Mouse (Mus musculus): Measurements from ENCODE around the gene Enho.

Gene Enho

DNA sequence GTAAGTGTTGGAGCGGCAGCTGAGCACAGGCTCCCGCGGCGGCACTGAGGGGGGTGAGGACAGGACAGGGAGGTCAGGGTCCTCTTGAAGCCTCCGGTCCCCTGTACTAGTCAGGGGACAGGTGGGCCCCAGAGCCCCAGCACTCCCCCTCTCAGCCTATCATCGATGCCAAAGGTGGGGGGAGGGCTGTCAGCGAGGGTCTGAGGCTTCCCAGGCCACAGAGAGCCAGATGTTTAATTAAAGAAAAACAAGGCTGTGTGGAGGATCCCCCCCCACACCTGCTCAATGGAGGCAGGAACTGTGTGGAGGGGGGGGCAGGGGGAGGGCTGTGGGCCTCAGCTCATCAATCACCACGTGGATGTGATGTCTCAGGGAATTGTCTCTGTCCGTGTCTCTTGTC is 23.5 kb upstream of the Enho start:
- DNase-seq (ENCODE audit: low read depth, low spot score) = no peak

- no peak for DNase-seq (ENCODE audit: low read depth, low spot score)
These were observed 22.6 kb upstream of the Enho start for GRCm38 (mm10) chr4:41662723-41663122.

GRCm38 (mm10) chr4:41660851-41661430 is 20.8 kb upstream of the Enho start:
- no peak for DNase-seq (ENCODE audit: low read depth, low spot score)

DNA sequence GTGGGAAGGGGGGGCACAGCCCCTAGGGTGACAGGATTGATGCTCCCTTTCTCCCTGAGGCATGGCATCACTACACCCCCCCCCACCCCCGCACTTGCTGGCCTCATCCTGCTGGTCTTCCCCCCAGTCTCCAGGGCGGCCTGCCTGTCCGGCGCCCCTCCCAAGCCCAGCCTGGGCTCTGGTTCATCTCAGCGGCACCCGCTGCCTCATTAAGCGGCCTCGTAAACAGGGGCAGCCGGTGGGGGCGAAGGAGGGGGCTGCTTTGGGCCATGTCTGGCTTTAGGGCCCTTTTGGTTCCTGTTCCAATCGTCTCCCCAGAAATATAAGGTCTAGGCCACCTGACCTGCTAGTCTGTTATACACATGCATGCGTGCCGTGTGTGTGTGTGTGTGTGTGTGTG is 19.4 kb upstream of the Enho start:
- DNase-seq (ENCODE audit: low read depth, low spot score) = no peak

- DNase-seq (ENCODE audit: low read depth, low spot score) = no peak
These were observed 18.7 kb upstream of the Enho start for GRCm38 (mm10) chr4:41658566-41659384.

GRCm38 (mm10) chr4:41655525-41655924 is 15.4 kb upstream of the Enho start:
- no peak for DNase-seq (ENCODE audit: low read depth, low spot score)

GRCm38 (mm10) chr4:41654217-41654616 is 14.1 kb upstream of the Enho start:
- peak; percentile 40 for DNase-seq (ENCODE audit: low read depth, low spot score)

DNA sequence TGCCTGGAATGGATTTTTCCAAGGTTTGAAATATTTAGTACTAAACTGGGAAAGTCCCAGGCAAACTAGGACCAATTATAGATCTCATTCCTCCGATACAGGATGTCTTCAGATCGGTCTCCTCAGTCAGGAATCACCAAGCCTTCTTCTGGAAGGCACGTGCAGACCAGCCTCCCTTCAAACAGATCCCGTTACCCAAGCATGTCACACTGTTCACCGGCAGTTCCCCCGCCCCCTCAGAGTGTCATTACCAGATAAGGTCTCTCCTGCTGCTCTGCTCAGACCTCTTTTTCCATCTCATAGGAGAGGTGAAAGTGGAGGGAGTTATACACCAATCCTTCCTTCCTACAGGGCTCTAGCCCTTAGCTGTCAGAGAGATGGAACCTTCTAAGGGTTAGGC is 13.6 kb upstream of the Enho start:
- DNase-seq (ENCODE audit: low read depth, low spot score) = no peak

GRCm38 (mm10) chr4:41653296-41653695 is 13.2 kb upstream of the Enho start:
- DNase-seq (ENCODE audit: low read depth, low spot score) = peak; percentile 54

GRCm38 (mm10) chr4:41648627-41649026 is 8.5 kb upstream of the Enho start:
- no peak for DNase-seq (ENCODE audit: low read depth, low spot score)

DNA sequence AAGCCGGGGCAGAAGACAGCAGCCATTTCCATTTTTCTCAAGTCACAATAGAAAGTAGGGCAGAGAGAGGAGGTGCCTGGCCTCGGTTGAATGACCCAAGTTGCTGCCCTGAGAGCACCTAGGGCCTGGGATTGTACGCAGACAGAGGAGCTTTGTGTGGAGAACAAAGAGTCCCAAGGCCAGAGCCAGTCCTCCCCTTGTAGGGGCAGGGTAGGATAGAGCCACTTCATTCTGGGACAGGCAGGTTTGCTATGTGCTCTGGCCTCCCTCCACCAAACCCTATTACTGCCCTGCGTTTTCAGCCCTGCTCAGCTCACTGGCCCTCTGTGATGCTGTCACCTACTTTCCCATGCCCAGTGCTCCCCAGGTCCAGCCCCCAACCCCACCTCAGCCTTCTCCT is 8.0 kb upstream of the Enho start:
- no peak for DNase-seq (ENCODE audit: low read depth, low spot score)

GRCm38 (mm10) chr4:41645488-41645887 is 5.4 kb upstream of the Enho start:
- no peak for DNase-seq (ENCODE audit: low read depth, low spot score)

- no peak for DNase-seq (ENCODE audit: low read depth, low spot score)
These were observed 1.2 kb upstream of the Enho start for GRCm38 (mm10) chr4:41641199-41641822.

DNA sequence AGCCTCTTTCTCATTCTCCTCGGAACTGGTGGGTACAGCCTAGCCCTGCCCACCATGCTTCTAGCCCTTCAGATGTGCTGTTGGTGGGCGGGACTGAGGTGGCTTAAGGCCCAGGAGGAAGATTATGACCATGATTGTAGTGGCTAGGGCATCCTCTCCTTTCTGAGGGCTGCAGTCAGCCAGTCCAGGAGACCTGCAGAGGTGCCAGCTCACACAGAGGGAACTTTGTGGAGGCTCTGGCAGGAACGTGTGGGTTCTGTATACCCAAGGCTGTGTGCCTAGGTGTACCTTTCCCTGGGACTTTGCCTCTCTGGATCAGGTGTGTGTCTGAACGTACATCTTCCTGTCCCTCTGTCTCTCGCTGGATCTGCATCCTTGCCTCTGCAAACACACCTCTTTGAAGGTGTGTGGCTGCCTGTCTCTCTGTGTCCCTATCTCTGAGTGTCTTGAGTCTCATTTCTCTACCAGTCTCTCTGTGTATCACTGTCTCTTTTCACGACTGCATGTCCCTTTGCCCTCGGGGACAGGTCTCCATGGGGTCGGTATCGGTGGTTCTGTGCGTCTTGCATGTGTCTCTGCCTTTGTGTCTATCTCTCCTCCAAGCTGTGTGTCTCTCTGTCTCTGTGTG is 796 bp downstream of the Enho start:
- DNase-seq (ENCODE audit: low read depth, low spot score) = no peak

- no peak for DNase-seq (ENCODE audit: low read depth, low spot score)
These were observed 1.3 kb downstream of the Enho start for GRCm38 (mm10) chr4:41638828-41639213.

DNA sequence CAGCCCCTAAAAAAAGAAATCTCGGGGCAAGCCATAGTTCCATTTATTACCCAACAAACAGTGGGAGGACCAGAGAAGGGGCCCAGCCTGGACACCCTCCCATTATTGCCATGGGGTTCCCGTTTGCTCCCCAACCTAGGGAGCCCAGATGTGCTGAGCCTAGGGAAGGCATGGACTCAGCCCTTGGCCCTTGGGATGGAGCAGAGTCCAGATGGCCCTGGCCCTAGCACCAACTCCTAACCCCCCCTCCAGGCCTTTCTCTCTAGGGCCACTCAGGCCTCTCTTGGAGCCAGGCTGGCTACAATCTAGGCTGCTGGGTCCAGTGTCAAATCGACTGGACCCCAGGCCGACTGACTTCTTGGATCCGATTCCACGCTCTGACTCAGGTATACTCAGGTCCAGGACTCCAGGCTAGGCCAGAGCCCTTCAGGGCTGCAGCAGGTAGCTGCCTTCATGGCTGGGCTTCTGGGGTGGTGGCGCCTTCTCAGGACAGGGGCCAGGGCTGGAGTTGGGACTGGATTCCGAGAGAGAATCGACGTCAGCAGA is 1.9 kb downstream of the Enho start:
- no peak for DNase-seq (ENCODE audit: low read depth, low spot score)

DNA sequence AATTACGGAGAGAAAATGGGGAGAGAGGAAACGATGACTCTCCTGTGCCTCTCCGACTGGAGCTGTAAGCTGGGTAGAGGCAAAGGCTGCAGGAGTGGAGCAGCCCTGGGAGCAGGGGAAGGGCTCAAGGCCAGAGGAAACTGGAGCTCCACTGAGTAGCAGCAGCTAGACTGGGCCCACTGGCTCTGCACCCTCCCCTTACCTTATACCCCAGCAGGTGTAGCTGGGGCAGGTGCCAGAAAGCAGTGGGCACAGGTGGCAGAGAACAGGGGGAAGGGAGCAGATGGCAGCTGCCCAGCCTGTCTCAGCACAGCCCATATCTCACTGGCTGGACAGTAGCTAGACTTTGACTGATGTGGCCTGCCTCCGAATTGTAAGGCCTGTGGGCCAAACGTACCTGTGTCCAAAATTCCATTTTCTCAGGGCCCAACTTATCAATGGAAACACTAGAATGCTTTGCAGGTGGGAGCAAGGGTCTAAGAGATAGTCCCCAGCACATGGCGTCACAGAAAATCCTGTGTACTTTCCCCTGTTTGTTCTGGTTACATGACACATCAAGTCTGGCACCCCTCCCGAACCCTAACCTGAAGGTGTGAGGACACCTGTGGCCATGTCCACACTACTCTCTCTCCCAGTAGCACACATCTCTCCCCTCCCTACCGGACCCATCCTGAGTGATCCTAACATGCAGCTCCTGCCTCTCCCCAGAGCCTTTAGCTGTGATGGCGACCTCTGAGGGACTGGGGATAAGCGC is 3.1 kb downstream of the Enho start:
- no peak for DNase-seq (ENCODE audit: low read depth, low spot score)

DNA sequence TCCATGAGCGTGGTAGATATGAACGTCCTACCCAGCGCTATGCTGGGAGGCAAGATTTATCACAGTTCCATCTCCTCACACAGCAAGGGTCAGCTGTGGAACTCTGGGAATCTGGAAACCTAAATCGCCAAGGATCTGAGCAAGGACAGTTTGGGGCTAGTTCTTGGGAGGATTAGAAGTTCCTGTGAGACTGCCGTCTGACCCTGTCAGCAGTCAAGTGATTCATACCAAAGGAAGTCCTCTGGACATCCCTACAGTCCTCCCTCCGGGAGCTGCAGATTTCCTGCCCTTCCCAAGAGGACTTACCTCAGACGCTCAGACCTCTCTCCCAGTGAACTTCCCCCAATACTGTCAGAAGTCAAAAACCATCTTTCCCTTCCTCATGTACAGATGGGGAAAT is 3.8 kb downstream of the Enho start:
- no peak for DNase-seq (ENCODE audit: low read depth, low spot score)

DNA sequence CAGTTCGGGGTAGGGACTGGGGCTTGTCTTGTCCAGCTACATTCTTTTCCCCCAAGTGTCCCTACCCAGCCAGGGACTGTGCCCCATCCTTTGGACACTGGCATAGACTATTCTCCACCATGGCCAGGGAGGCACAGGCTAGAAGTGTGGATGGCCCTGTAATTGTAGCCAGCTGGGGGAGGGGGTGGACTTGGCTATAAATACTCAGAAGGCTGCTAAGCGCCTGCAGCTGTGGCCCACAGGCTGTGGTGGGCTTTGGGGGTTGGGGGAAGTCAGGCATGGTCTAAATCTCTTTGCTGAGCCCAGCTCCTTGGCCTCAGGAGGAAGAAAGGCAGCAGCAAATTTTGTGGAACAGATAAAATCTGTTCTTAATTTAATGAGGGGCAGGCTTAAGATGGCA is 4.2 kb downstream of the Enho start:
- DNase-seq (ENCODE audit: low read depth, low spot score) = no peak

- no peak for DNase-seq (ENCODE audit: low read depth, low spot score)
These were observed 4.9 kb downstream of the Enho start for GRCm38 (mm10) chr4:41635224-41635623.

DNA sequence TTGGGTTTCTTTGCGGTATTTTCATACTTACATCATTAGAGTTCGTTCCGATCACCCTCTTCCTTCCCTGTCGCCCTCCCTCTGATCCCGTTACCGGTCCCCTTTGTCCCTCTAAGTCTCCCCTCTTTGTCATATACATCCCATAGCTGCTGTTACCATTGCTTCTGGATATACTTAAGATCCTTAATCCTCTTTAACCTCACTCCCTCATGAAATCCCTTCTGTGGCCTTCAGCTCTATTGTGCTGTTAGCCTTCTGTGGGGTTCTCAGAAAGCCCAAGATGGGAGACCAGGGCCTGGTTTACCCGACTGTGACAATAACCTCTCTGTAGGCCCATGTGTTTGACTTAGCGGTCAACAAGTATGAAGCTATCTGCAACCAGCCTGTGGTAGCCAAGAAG is 5.5 kb downstream of the Enho start:
- DNase-seq (ENCODE audit: low read depth, low spot score) = no peak

DNA sequence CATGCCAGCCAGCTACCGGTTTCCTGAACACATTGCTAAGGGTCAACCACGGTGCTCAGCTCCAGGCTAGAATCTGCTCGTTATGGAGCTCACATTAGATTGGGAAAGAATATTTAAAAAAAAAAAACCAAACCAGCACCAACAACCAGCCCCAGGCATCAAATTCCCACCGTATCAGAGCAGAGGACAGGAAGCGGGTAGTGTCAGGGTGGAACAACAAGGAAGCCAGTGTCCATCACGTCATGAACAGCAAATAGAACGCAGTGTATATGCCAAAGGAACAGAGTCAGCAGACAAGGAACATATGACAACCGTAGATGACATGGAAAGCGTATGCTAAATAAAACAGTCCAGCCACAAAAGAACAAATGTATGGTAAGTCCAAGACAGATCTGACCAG is 7.1 kb downstream of the Enho start:
- no peak for DNase-seq (ENCODE audit: low read depth, low spot score)

All from WW6 (cell line).